Mouse (Mus musculus): Measurements from ENCODE around the gene Insc. TPM values are rescaled to one million over a fixed set of nuclear protein-coding genes. Genes with fewer than 3 reads are reported as not detected.

Gene Insc
- total RNA-seq, 2 experiments from 2014 or later = 1.8 to 2.2 TPM

DNA sequence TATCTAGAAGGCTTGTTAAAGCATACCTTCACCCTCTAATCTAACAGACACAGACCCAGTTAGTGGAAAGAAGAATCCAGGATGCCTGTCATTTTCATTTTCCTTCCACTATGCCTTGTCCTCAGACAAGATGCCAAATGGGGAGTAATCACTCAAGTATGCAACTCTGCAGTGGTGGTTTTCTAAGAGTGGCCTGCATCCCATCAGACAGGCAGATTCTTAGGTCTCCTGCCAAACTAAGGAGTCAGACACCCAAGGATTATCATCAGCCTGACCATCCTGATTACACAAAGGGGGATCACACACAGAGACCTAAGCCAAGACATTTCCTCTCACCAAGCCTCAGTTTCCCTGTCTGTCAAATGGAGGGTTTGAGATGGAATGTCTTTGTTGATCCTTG, 5.3 kb upstream of the Insc start:
- no peak for TF ChIP-seq CTCF (IDR thresholded peaks at IDR 0.05)
- H3K4me3 ChIP-seq = no peak overlapping the region
- no peak overlapping the region for H3K27ac ChIP-seq
- DNase-seq (ENCODE audit: extremely low spot score in 1 of 2, low spot score in 2 of 2) = no peak
- intact Hi-C loops (cut with DNase I) = no loop called here

DNA sequence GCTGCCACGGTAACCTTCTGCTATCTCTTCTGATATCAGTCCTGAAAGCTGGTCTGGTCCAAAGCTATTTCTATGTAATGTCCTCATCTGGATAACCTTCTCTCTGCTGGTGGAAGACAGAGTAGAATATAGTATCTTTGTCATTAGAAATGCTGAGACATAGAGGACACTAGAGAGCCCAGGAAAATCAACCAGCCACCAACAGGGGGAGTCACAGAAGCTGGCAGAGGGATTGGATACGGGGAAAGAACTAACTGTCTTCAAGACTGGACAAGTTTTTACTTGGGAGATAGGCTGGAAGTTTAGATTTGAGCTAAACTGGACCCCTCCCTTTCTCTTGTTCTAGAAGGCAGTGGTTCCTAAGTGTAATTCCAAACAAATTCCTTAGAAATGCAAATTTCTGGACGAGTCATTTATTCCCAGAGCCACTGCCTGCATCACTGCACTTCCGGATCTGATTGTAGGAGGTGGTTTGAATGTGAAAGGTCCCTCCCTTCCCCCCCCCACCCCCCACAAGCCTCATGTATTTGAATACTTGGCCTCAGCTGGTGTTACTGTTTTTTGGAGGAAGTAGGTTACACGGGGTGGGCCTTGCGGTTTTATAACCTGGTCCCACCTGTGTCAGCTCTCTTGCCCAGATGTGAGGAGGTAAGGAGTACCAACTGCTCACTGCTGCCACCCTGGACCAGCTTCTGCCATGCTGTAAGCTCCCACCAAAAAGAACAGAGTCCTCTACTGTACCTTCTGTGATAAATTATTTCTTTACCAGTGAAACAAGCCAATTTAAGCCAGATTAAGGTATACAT, 2.9 kb upstream of the Insc start:
- DNase-seq (ENCODE audit: extremely low spot score in 1 of 2, low spot score in 2 of 2) = no peak
- intact Hi-C loops (cut with DNase I) = no loop called here
- TF ChIP-seq CTCF (IDR thresholded peaks at IDR 0.05) = peak; percentile 39

DNA sequence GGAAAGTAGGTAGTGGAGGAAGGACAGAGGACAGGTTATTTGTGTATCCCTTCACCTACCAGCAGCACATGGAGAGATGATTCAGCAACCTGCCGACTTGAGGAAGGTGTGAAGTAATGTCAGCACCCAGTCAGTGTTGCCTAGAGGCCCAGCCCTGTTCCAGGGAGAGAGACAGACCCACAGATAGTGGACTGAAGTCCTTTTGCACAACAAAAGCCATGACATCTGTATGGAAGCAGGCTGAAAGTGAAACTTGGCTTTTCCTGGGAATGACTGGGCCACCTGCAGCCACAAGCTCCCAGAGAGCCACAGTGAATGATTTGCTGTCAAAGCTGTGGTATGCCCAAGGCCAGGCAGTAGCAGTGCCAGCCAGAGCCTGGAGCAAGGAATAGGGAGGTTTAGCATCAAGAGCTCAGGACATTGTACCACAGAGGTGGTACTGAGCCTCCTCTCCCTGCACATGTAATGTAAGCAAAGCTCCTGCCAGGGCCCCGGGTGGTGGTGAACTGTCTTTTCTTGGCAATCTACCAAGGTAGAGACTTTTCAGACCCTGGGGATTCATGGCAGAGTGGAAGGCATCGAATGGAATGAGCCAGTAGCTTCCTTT, 1.2 kb downstream of the Insc start:
- H3K4me3 ChIP-seq = no peak overlapping the region
- no peak for DNase-seq (ENCODE audit: extremely low spot score in 1 of 2, low spot score in 2 of 2)
- intact Hi-C loops (cut with DNase I) = loop anchor here (5.0 kb wide), 1 partner anchor 58 kb away; no protein-coding TSS in a partner anchor
- no peak for TF ChIP-seq CTCF (IDR thresholded peaks at IDR 0.05)
- peak overlapping the region; percentile 64; the same call in 1 of the 2 replicates for H3K27ac ChIP-seq

More for the DNA sequence above, 2.9 kb upstream of the Insc start:
- H3K27ac ChIP-seq = no peak overlapping the region
- no peak overlapping the region for H3K4me3 ChIP-seq

DNA sequence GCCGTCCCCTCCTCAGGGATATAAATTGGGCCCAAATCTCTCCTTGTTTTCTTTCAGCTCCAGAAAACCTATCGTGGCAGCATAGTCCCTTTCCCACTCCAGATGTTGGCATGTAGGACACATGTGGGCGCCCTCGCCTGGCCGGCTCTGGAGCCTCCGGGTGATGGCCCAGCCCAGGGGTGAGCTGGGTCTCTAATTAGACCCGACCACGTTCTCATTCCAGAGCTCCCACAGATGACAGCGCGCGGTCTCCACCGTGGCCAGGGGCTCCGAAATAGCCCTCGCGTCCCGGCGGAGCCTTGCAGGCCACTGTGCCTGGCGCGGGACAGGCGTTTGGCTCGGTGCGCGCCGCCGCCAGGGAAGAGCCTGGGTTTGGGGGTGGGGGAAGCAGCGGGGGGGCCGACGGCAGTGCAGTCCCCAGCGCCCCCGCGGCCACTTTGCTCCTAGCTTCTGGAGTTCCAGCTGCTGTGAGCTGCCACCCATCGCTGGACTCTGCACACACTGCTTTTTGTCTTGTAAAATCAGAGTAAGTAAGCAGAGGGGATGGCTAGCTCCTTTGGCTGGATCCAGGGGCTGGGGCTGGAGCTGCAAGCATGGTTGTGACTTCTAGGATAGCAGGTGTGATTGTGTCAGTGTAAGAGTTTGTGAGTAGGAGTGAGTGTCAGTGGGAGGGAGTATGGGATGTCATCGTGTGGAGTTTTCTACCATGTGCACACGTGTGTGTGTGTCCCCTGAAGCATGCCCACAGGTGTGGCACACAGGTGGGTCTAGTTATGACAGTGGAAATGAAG, 2.2 kb downstream of the Insc start:
- peak overlapping the region; percentile 31 for H3K4me3 ChIP-seq
- peak in 1 of 2 experiments; percentile 22 for DNase-seq (ENCODE audit: extremely low spot score in 1 of 2, low spot score in 2 of 2)
- peak overlapping the region; percentile 64 for H3K27ac ChIP-seq
- TF ChIP-seq CTCF (IDR thresholded peaks at IDR 0.05) = no peak; the same call in 1 of the 2 replicates
- intact Hi-C loops (cut with DNase I) = loop anchor here (5.0 kb wide), 1 partner anchor 57 kb away; no protein-coding TSS in a partner anchor

DNA sequence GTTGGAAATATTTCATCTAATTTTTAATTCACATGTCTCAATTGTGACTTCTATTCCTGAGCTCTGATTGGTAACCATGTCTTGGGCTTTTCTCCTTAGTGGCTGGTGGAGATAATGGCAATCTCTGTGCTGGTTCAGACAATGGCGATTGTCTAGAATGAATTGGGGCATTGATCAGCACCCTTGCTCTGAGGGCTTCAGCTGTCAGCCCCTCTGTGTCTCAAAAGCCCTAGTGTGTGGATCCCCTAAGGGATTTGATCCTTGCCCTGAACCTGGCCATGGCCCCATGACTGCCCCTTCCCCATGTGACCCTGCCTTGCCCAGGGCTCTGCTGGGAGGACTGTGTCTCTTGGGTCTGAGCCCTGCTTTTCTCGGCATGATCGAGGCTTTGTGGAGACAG, 4.1 kb downstream of the Insc start:
- H3K4me3 ChIP-seq = no peak overlapping the region
- TF ChIP-seq CTCF (IDR thresholded peaks at IDR 0.05) = no peak
- peak overlapping the region; percentile 67; the same call in 1 of the 2 replicates for H3K27ac ChIP-seq
- intact Hi-C loops (cut with DNase I) = loop anchor here (5.0 kb wide), 1 partner anchor 55 kb away; no protein-coding TSS in a partner anchor
- DNase-seq (ENCODE audit: extremely low spot score in 1 of 2, low spot score in 2 of 2) = peak in 1 of 2 experiments; percentile 25

GRCm38 (mm10) chr7:114748239-114748638, 4.7 kb downstream of the Insc start:
- no peak for DNase-seq (ENCODE audit: extremely low spot score in 1 of 2, low spot score in 2 of 2)
- peak overlapping the region; percentile 67 for H3K27ac ChIP-seq
- no peak overlapping the region for H3K4me3 ChIP-seq
- intact Hi-C loops (cut with DNase I) = loop anchor here (5.0 kb wide), 1 partner anchor 54 kb away; no protein-coding TSS in a partner anchor
- no peak for TF ChIP-seq CTCF (IDR thresholded peaks at IDR 0.05)

- H3K27ac ChIP-seq = no peak overlapping the region
These were observed 10.0 kb downstream of the Insc start for GRCm38 (mm10) chr7:114753471-114753870.

GRCm38 (mm10) chr7:114754196-114754595, 10.7 kb downstream of the Insc start:
- DNase-seq (ENCODE audit: extremely low spot score in 1 of 2, low spot score in 2 of 2) = no peak
- no peak overlapping the region for H3K4me3 ChIP-seq
- no peak overlapping the region for H3K27ac ChIP-seq
- intact Hi-C loops (cut with DNase I) = no loop called here
- no peak for TF ChIP-seq CTCF (IDR thresholded peaks at IDR 0.05)

More at GRCm38 (mm10) chr7:114753471-114753870, 10.0 kb downstream of the Insc start:
- TF ChIP-seq CTCF (IDR thresholded peaks at IDR 0.05) = no peak
- no peak overlapping the region for H3K4me3 ChIP-seq
- DNase-seq (ENCODE audit: extremely low spot score in 1 of 2, low spot score in 2 of 2) = no peak
- intact Hi-C loops (cut with DNase I) = no loop called here

- DNase-seq (ENCODE audit: extremely low spot score in 1 of 2, low spot score in 2 of 2) = no peak
- Histone ChIP-seq H3K27ac (no peak overlapping the region), H3K4me3 (no peak overlapping the region)
- intact Hi-C loops (cut with DNase I) = no loop called here
- TF ChIP-seq CTCF (IDR thresholded peaks at IDR 0.05) = no peak
These were observed 11.1 kb downstream of the Insc start for GRCm38 (mm10) chr7:114754626-114755025.

DNA sequence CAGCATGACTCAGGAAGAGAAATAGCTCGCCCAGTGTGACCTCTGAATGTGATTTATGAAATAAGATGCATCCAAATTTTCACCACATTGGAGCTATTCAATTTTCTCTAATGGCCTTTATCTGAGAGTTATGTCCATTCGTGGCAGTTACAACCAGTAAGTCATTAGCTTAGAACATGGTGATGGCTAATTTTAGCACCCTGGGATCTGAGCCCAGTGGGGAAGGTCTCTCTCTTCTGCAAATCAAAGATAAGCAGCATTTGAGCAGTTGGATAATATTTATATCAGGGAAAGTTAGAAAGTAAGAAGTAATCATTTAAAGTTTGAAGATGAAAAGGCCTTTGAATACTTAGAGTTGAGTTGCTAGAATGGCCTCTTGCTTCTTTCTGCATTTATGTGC, 19.2 kb downstream of the Insc start:
- intact Hi-C loops (cut with DNase I) = no loop called here
- no peak for TF ChIP-seq CTCF (IDR thresholded peaks at IDR 0.05)
- DNase-seq (ENCODE audit: extremely low spot score in 1 of 2, low spot score in 2 of 2) = no peak
- Histone ChIP-seq H3K27ac (no peak overlapping the region), H3K4me3 (no peak overlapping the region)

DNA sequence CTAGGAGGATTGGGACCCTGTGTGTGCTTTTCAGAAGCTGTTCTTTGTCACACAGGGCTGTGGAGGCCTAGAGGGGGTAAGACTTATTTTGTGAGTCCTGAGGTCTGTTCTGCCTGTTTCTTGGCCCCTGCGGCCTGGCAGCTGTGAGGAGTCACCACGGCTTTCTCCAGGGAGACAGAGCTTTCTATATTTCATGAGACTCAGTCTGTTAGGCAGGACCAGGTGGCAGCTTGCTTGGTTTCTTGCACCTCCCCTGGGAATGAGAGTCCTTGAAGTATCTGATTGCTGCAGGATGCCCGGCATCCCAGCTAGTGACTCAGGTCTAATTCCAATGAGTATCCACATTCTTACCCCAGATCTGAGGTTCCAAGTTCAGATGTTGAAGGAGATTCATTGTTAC, 21.8 kb downstream of the Insc start:
- no peak for TF ChIP-seq CTCF (IDR thresholded peaks at IDR 0.05)

More for the DNA sequence above, 21.8 kb downstream of the Insc start:
- Histone ChIP-seq H3K27ac (no peak overlapping the region), H3K4me3 (no peak overlapping the region)
- DNase-seq (ENCODE audit: extremely low spot score in 1 of 2, low spot score in 2 of 2) = no peak
- intact Hi-C loops (cut with DNase I) = no loop called here
